Comparison of ENCODE assay signal across 10 mouse cellular contexts in the genomic region with DNA sequence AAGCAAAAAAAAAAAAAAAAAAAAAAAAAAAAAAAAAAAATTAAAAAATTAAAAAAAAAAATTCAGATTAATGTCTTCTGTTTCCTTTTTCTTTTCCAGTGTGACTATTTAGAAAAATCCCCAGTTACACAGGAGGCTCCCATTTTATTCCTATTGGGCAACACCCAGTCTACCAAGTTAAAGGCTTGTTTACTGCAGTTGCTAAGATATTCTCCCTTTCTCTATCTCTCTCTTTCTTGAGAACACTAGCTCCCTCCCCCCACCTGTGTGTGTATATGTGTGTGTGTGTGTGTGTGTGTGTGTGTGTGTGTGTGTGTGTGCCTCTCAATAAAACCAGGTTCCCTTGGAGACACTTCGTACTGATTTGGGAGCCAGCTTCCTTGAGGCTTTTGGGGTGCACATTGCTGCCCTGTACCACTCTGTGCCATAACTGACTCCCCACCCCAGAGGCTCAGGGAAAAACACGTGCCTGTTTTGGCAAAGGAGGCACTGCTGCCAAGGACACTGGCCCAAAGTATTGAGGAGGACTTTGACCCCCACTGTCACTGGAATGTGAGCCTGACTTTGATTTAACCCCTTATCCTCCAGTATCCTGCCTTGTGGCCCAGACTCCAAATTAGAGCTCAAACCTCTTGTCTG. TPM values are rescaled to one million over a fixed set of nuclear protein-coding genes. Genes with fewer than 3 reads are reported as not detected.
DNase-seq lines count a peak whose midpoint lies in the region; ATAC-seq lines count a peak whose summit lies in the region.
"Had no signal": no experiment of that assay in that cellular context is flagged by ENCODE, and none has a peak within 500 bp of the region (broad histone marks: within the 10 kb centered on the region; RNA-seq: fewer than 3 reads in every experiment).

No protein-coding gene starts in this region.

- DNase-seq in forebrain, embryonic 14.5 days (ENCODE audit: low spot score) = peak; percentile 41
- DNase-seq in adrenal gland, adult 8-10 months = peak; percentile 57
- DNase-seq in intestine, embryonic 14.5 days (ENCODE audit: low spot score) = peak; percentile 66
- peak; percentile 54 for DNase-seq in mesoderm, embryonic 11.5 days (ENCODE audit: low read depth, low spot score)
- DNase-seq in cerebellum, postnatal 4 days (ENCODE audit: low spot score in 2 of 2) = no peak
- no peak for DNase-seq in urinary bladder, postnatal 10 days (ENCODE audit: low spot score)

- WGBS in forebrain, embryonic 14.5 days = 12% methylated on average over 2 of the region's 2 CpGs
- WGBS in forebrain, embryonic 12.5 days = 10% methylated on average over 2 of the region's 2 CpGs
- WGBS in intestine, embryonic 14.5 days = 18% methylated on average over 2 of the region's 2 CpGs

- H3K27ac ChIP-seq in forebrain, embryonic 14.5 days (ENCODE audit: low read depth, low read length) = no peak overlapping the region
- H3K27ac ChIP-seq in forebrain, embryonic 12.5 days = no peak overlapping the region
- no peak overlapping the region for H3K27ac ChIP-seq in intestine, embryonic 14.5 days (ENCODE audit: low read depth)
- H3K27ac ChIP-seq: limb, embryonic 12.5 days had no signal

- H3K4me3 ChIP-seq in forebrain, embryonic 14.5 days (ENCODE audit: low read depth, low read length) = no peak overlapping the region
- no peak overlapping the region for H3K4me3 ChIP-seq in forebrain, embryonic 12.5 days (replicated peaks)
- no peak overlapping the region for H3K4me3 ChIP-seq in intestine, embryonic 14.5 days (ENCODE audit: low read depth, low read length)
- H3K4me3 ChIP-seq: limb, embryonic 12.5 days had no signal

- H3K4me1 ChIP-seq in forebrain, embryonic 14.5 days (ENCODE audit: control insufficient read depth, insufficient read depth, low read length) = peaks cover 15% of the 10 kb centered on the region
- H3K4me1 ChIP-seq in forebrain, embryonic 12.5 days = peaks cover 36% of the 10 kb centered on the region
- H3K4me1 ChIP-seq in intestine, embryonic 14.5 days (replicated peaks; ENCODE audit: control insufficient read depth, insufficient read depth, low read length) = 0 out of 2 replicates have a peak, but pooled peaks cover 5% of the 10 kb centered on the region

- no peaks in the 10 kb centered on the region for H3K27me3 ChIP-seq in forebrain, embryonic 14.5 days (replicated peaks; ENCODE audit: control insufficient read depth, insufficient read depth, low read length)
- no peaks in the 10 kb centered on the region for H3K27me3 ChIP-seq in forebrain, embryonic 12.5 days
- no peaks in the 10 kb centered on the region for H3K27me3 ChIP-seq in intestine, embryonic 14.5 days (replicated peaks; ENCODE audit: control insufficient read depth, insufficient read depth, low read length)
- H3K27me3 ChIP-seq: limb, embryonic 12.5 days had no signal

- H3K9ac ChIP-seq in forebrain, embryonic 14.5 days (ENCODE audit: low read length) = no peak overlapping the region
- no peak overlapping the region for H3K9ac ChIP-seq in forebrain, embryonic 12.5 days
- no peak overlapping the region for H3K9ac ChIP-seq in intestine, embryonic 14.5 days (ENCODE audit: low read length)
- H3K9ac ChIP-seq: limb, embryonic 12.5 days had no signal

- no peak overlapping the region for H3K4me2 ChIP-seq in forebrain, embryonic 14.5 days (ENCODE audit: low read length)
- no peak overlapping the region for H3K4me2 ChIP-seq in forebrain, embryonic 12.5 days
- H3K4me2 ChIP-seq in intestine, embryonic 14.5 days (ENCODE audit: low read length) = no peak overlapping the region
- H3K4me2 ChIP-seq: limb, embryonic 12.5 days had no signal

- no peaks in the 10 kb centered on the region for H3K9me3 ChIP-seq in forebrain, embryonic 14.5 days (replicated peaks; ENCODE audit: control insufficient read depth, low read length)
- H3K9me3 ChIP-seq in forebrain, embryonic 12.5 days = no peaks in the 10 kb centered on the region
- H3K9me3 ChIP-seq in intestine, embryonic 14.5 days (ENCODE audit: control insufficient read depth, low read length) = no peaks in the 10 kb centered on the region
- H3K9me3 ChIP-seq: limb, embryonic 12.5 days had no signal

- no peaks in the 10 kb centered on the region for H3K36me3 ChIP-seq in forebrain, embryonic 14.5 days (ENCODE audit: control insufficient read depth, insufficient read depth, low read length)
- no peaks in the 10 kb centered on the region for H3K36me3 ChIP-seq in forebrain, embryonic 12.5 days (replicated peaks)
- H3K36me3 ChIP-seq in intestine, embryonic 14.5 days (ENCODE audit: control insufficient read depth, insufficient read depth, low read length) = no peaks in the 10 kb centered on the region
- H3K36me3 ChIP-seq: limb, embryonic 12.5 days had no signal

- no peak for ATAC-seq in forebrain, embryonic 14.5 days
- no peak for ATAC-seq in forebrain, embryonic 12.5 days (ENCODE audit: low FRiP score)
- ATAC-seq in intestine, embryonic 14.5 days (replicated peaks; ENCODE audit: low FRiP score, low TSS enrichment, low read depth) = peak; percentile 73
- ATAC-seq in cerebellum, adult (ENCODE audit: insufficient number of reproducible peaks, low FRiP score, low TSS enrichment) = no peak

RNA-seq across cellular contexts. Expression of gene Anapc15-ps, which starts 50.3 kb away (rescaled TPM):
- not detected in 2 replicates for polyA plus RNA-seq in forebrain, embryonic 14.5 days (2014; fragmentation: Nextera tagmentation; extraction: Ambion mirVana)
- not detected in 2 replicates for polyA plus RNA-seq in forebrain, embryonic 12.5 days (2016; fragmentation: Nextera tagmentation; extraction: Ambion mirVana)
- total RNA-seq in adrenal gland, adult 8-10 months (2022) = 1 to 10 TPM in 1 of 4 experiments, not detected in 3; 1.1 TPM
- not detected in 2 replicates for polyA plus RNA-seq in intestine, embryonic 14.5 days (2014; fragmentation: Nextera tagmentation; extraction: Ambion mirVana)
- polyA plus RNA-seq: limb, embryonic 12.5 days; testis, adult 2 months had no signal

RNA-seq across cellular contexts. Expression of gene Nudt4, which starts 59.1 kb away (rescaled TPM):
- 79.8 and 85.0 TPM in 2 replicates for polyA plus RNA-seq in forebrain, embryonic 14.5 days (2014; fragmentation: Nextera tagmentation; extraction: Ambion mirVana)
- 107 and 108 TPM in 2 replicates for polyA plus RNA-seq in forebrain, embryonic 12.5 days (2016; fragmentation: Nextera tagmentation; extraction: Ambion mirVana)
- total RNA-seq in adrenal gland, adult 8-10 months (2022) = 100 to 1,000 TPM in 3 of 4 experiments, 10 to 100 TPM in 1; 94.5 to 230 (median 162) TPM
- polyA plus RNA-seq in intestine, embryonic 14.5 days (2014; fragmentation: Nextera tagmentation; extraction: Ambion mirVana) = 71.3 and 72.7 TPM in 2 replicates

Comparison
In these comparisons a context has a peak if more than half of its experiments do, and no peak if none do; other contexts are left out.
1. DNase-seq: peak in forebrain, embryonic 14.5 days (single experiment), adrenal gland, adult 8-10 months (single experiment), intestine, embryonic 14.5 days (single experiment) and mesoderm, embryonic 11.5 days (single experiment); none in cerebellum, postnatal 4 days (0 of 2) and urinary bladder, postnatal 10 days (single experiment).